8 mouse cellular contexts compared by ENCODE assay signal in the genomic region with DNA sequence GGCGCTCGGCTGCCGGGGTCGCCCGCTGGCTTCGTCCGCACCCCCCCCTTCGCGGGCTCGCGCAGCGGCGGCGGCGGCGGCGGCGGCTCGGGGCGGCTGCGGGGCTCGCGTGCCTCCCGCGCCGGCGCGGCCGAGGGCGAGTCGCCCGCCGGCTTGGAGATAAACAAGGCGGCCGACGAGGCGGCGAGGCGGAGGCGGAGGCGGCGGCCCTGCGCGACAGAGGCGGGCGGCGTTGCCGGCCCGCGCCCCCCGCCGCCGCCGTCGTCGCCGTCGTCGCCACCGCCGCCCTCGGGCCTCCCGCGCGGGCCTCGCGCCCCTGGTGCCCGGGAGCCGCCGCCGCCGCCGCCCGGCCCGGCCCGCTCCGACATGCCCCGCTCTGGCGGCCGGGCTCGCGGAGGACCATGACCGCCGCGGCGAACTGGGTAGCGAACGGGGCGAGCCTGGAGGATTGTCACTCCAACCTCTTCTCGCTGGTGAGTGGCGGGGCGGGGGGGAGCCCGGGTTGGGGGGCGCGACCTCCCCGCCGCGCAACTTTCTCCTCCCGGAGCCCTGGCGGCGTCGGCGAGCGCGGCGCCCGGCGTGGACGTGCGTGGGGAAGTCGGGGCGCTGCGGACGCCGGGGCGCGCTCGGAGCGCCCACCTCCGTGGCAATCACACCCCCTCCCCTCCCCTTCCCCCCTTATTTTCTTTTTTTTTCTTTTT. TPM values are rescaled to one million over a fixed set of nuclear protein-coding genes. Genes with fewer than 3 reads are reported as not detected.
A peak's percentile ranks its signal among the peaks of the same experiment; 100 is the strongest.
DNase-seq lines count a peak whose midpoint lies in the region; ATAC-seq and TF ChIP-seq lines count a peak whose summit lies in the region.

A gene (plus strand): TSS at position 295 of the 701 bp plus-strand sequence.

- peak; percentile 11; the same call in 1 of the 2 replicates for TF ChIP-seq POLR2A in bone marrow, adult 2 months (IDR thresholded peaks at IDR 0.05; ENCODE audit: borderline replicate concordance, control insufficient read depth, low read depth, low read length)

- peak within 1 kb of the TSS; percentile 91 for H3K4me2 ChIP-seq in heart, embryonic 14.5 days (ENCODE audit: low read length)
- peak within 1 kb of the TSS; percentile 93 for H3K4me2 ChIP-seq in liver, postnatal 0 days (ENCODE audit: low read depth, low read length)
- H3K4me2 ChIP-seq in neural tube, embryonic 13.5 days: peak within 1 kb of the TSS; percentile 72

- WGBS in bone marrow, adult 2 months: 3% methylated on average over 120 of the region's 120 CpGs
- WGBS in heart, embryonic 14.5 days: 0% methylated on average over 51 of the region's 120 CpGs
- WGBS in liver, postnatal 0 days (ENCODE audit: insufficient replicate concordance): under 1% methylated on average over 29 of the region's 120 CpGs
- WGBS in neural tube, embryonic 13.5 days: under 1% methylated on average over 89 of the region's 120 CpGs

- peaks cover 4% of the 10 kb centered on the region for H3K27me3 ChIP-seq in heart, embryonic 14.5 days (ENCODE audit: control insufficient read depth, insufficient read depth, low read length)
- no peaks in the 10 kb centered on the region for H3K27me3 ChIP-seq in liver, postnatal 0 days (ENCODE audit: insufficient read depth, low read length)
- H3K27me3 ChIP-seq in neural tube, embryonic 13.5 days: no peaks in the 10 kb centered on the region

- TF ChIP-seq CTCF in bone marrow, adult 2 months (IDR thresholded peaks at IDR 0.05; ENCODE audit: control insufficient read depth, insufficient read depth, low read length): no peak
- TF ChIP-seq CTCF in liver, postnatal 0 days (IDR thresholded peaks at IDR 0.05; ENCODE audit: low read depth): no peak

- ATAC-seq in erythroblast, adult 5-6 weeks (replicated peaks; ENCODE audit: low FRiP score, poor library complexity, severe bottlenecking): peak; percentile 31; the same call in 1 of the 2 replicates
- ATAC-seq in heart, embryonic 14.5 days (ENCODE audit: insufficient number of reproducible peaks, insufficient read depth, low FRiP score, low read depth): peak; percentile 70
- ATAC-seq in liver, postnatal 0 days: peak; percentile 75
- peak; percentile 59 for ATAC-seq in neural tube, embryonic 13.5 days (ENCODE audit: low read depth)

- TF ChIP-seq EP300 in liver, postnatal 0 days (IDR thresholded peaks at IDR 0.05; ENCODE audit: low read depth): no peak

- peak within 1 kb of the TSS; percentile 95 for H3K27ac ChIP-seq in bone marrow, adult 2 months (ENCODE audit: control insufficient read depth, insufficient read depth, low read depth, low read length, poor library complexity)
- peak within 1 kb of the TSS; percentile 74 to 88 for H3K27ac ChIP-seq in heart, embryonic 14.5 days (replicated peaks in 1 of 2; ENCODE audit: control insufficient read depth in 1 of 2, insufficient read depth in 1 of 2, low read depth in 2 of 2, low read length in 2 of 2)
- H3K27ac ChIP-seq in liver, postnatal 0 days (ENCODE audit: low read depth): peak within 1 kb of the TSS; percentile 97
- peak within 1 kb of the TSS; percentile 99 for H3K27ac ChIP-seq in neural tube, embryonic 13.5 days (replicated peaks)

- peak within 1 kb of the TSS; percentile 93 for H3K4me3 ChIP-seq in bone marrow, adult 2 months (replicated peaks; ENCODE audit: control insufficient read depth, low read depth, low read length)
- H3K4me3 ChIP-seq in heart, embryonic 14.5 days (ENCODE audit: control insufficient read depth in 1 of 2, insufficient read depth in 1 of 2, low read depth in 1 of 2, low read length in 2 of 2): peak within 1 kb of the TSS; percentile 88 to 89
- H3K4me3 ChIP-seq in liver, postnatal 0 days (ENCODE audit: low read depth, low read length): peak within 1 kb of the TSS; percentile 82
- H3K4me3 ChIP-seq in neural tube, embryonic 13.5 days: peak within 1 kb of the TSS; percentile 86

- H3K9me3 ChIP-seq in heart, embryonic 14.5 days (ENCODE audit: control insufficient read depth, low read length): no peaks in the 10 kb centered on the region
- H3K9me3 ChIP-seq in liver, postnatal 0 days (ENCODE audit: low read length): no peaks in the 10 kb centered on the region
- no peaks in the 10 kb centered on the region for H3K9me3 ChIP-seq in neural tube, embryonic 13.5 days

- peak within 1 kb of the TSS; percentile 92 for H3K9ac ChIP-seq in heart, embryonic 14.5 days (ENCODE audit: low read length)
- peak within 1 kb of the TSS; percentile 82 for H3K9ac ChIP-seq in liver, postnatal 0 days (replicated peaks)
- H3K9ac ChIP-seq in neural tube, embryonic 13.5 days: peak within 1 kb of the TSS; percentile 95

- H3K4me1 ChIP-seq in bone marrow, adult 2 months (ENCODE audit: control insufficient read depth, insufficient read depth, low read length): peaks cover 4% of the 10 kb centered on the region
- peaks cover 12 to 32% of the 10 kb centered on the region in 2 experiments for H3K4me1 ChIP-seq in heart, embryonic 14.5 days (ENCODE audit: control insufficient read depth in 2 of 2, insufficient read depth in 2 of 2, low read length in 2 of 2)
- peaks cover 44% of the 10 kb centered on the region for H3K4me1 ChIP-seq in liver, postnatal 0 days (ENCODE audit: insufficient read depth)
- peaks cover 47% of the 10 kb centered on the region for H3K4me1 ChIP-seq in neural tube, embryonic 13.5 days (replicated peaks)

- H3K36me3 ChIP-seq in heart, embryonic 14.5 days (ENCODE audit: control insufficient read depth, insufficient read depth, low read length): no peaks in the 10 kb centered on the region
- no peaks in the 10 kb centered on the region for H3K36me3 ChIP-seq in liver, postnatal 0 days (replicated peaks; ENCODE audit: insufficient read depth, low read length)
- no peaks in the 10 kb centered on the region for H3K36me3 ChIP-seq in neural tube, embryonic 13.5 days

- DNase-seq in CD4-positive, CD25-positive, alpha-beta regulatory T cell, adult 2 months (ENCODE audit: low read depth, low spot score): peak; percentile 75
- peak; percentile 89 for DNase-seq in kidney, postnatal 10 days
- peak; percentile 85 for DNase-seq in liver, postnatal 0 days
- peak; percentile 57 to 68 for DNase-seq in thymus, adult 18-20 months

RNA-seq across cellular contexts. Expression of the gene that starts here (rescaled TPM):
- 19.1 and 32.9 TPM in 2 replicates for polyA plus RNA-seq in bone marrow, adult 2 months (2011; ENCODE audit: insufficient read depth, insufficient read length, low replicate concordance, missing spikeins)
- 49.2 and 56.6 TPM in 2 replicates for total RNA-seq in erythroblast, adult 5-6 weeks (2015; ENCODE audit: low replicate concordance)
- 82.2 and 99.3 TPM in 2 replicates for total RNA-seq in erythroblast, adult 5-6 weeks (2017; ENCODE audit: low replicate concordance)
- polyA plus RNA-seq in heart, embryonic 14.5 days (2014; fragmentation: Nextera tagmentation; extraction: Ambion mirVana): 9.0 and 9.3 TPM in 2 replicates
- polyA plus RNA-seq in liver, postnatal 0 days (2015; fragmentation: Nextera tagmentation; extraction: Ambion mirVana): 4.5 and 5.9 TPM in 2 replicates
- polyA plus RNA-seq in neural tube, embryonic 13.5 days (2015; fragmentation: Nextera tagmentation; extraction: Ambion mirVana): 12.9 and 15.2 TPM in 2 replicates

Comparison
In these comparisons a context has a peak if more than half of its experiments do, and no peak if none do; other contexts are left out.
1. Peak in every context shown above with its lines: DNase-seq, ATAC-seq, H3K4me3 ChIP-seq and H3K27ac ChIP-seq.